Mouse (Mus musculus): ENCODE results near the gene Anks3. TPM values are rescaled to one million over a fixed set of nuclear protein-coding genes. Genes with fewer than 3 reads are reported as not detected.

The Anks3 gene
- total RNA-seq, 4 experiments from 2014 or later, result 48.5 to 79.6 (median 58.6) TPM

GRCm38 (mm10) chr16:4965392-4966129, 1.6 kb upstream of the Anks3 start:
- no peak for DNase-seq

- no peak for DNase-seq
These were observed 856 bp upstream of the Anks3 start for GRCm38 (mm10) chr16:4964731-4965391.

- DNase-seq, result no peak
These were observed 659 bp downstream of the Anks3 start for GRCm38 (mm10) chr16:4963346-4963745.

GRCm38 (mm10) chr16:4960260-4960659, 3.7 kb downstream of the Anks3 start:
- DNase-seq, result no peak

GRCm38 (mm10) chr16:4957446-4957845, 6.6 kb downstream of the Anks3 start:
- DNase-seq, result no peak

GRCm38 (mm10) chr16:4956609-4957008, 7.4 kb downstream of the Anks3 start:
- DNase-seq, result no peak

- no peak for DNase-seq
These were observed 16.6 kb downstream of the Anks3 start for GRCm38 (mm10) chr16:4947378-4947777.

- DNase-seq, result no peak
These were observed 17.9 kb downstream of the Anks3 start for GRCm38 (mm10) chr16:4946155-4946554.

- no peak for DNase-seq
These were observed 18.6 kb downstream of the Anks3 start for GRCm38 (mm10) chr16:4945415-4945814.

GRCm38 (mm10) chr16:4943431-4943830, 20.6 kb downstream of the Anks3 start:
- DNase-seq, result no peak

GRCm38 (mm10) chr16:4942868-4943267, 21.1 kb downstream of the Anks3 start:
- DNase-seq, result no peak

- no peak for DNase-seq
These were observed 23.0 kb downstream of the Anks3 start for GRCm38 (mm10) chr16:4941016-4941415.

GRCm38 (mm10) chr16:4940311-4940850, 23.6 kb downstream of the Anks3 start:
- DNase-seq, result no peak

- peak; percentile 55 for DNase-seq
These were observed 24.6 kb downstream of the Anks3 start for GRCm38 (mm10) chr16:4939412-4939811.

GRCm38 (mm10) chr16:4938989-4939388, 25.0 kb downstream of the Anks3 start:
- peak; percentile 94 for DNase-seq

- DNase-seq, result no peak
These were observed 25.5 kb downstream of the Anks3 start, which contains the start of gene Nudt16l1 for GRCm38 (mm10) chr16:4938461-4938860. Gene Nudt16l1, plus strand, starts transcription at chr16:4938761.

- no peak for DNase-seq
These were observed 26.4 kb downstream of the Anks3 start for GRCm38 (mm10) chr16:4937351-4938190.

GRCm38 (mm10) chr16:4935931-4936703, 27.9 kb downstream of the Anks3 start:
- DNase-seq, result no peak

GRCm38 (mm10) chr16:4935430-4935829, 28.6 kb downstream of the Anks3 start:
- DNase-seq, result no peak

- no peak for DNase-seq
These were observed 31.6 kb downstream of the Anks3 start for GRCm38 (mm10) chr16:4932429-4932828.

- no peak for DNase-seq
These were observed 35.5 kb downstream of the Anks3 start for GRCm38 (mm10) chr16:4928474-4928873.

GRCm38 (mm10) chr16:4927967-4928366, 36.0 kb downstream of the Anks3 start:
- DNase-seq, result no peak

Data from adrenal gland, adult 8-10 months (tissue).